Mouse (Mus musculus) ES-Bruce4 (cell line): ENCODE data around the gene Cdcp2.

ENCODE experiments used
- CTCF ChIP-seq: IDR thresholded peaks from one replicate; pipeline ENCODE4 v1.8.1; 2011; ENCODE audit warnings: low read depth, low read length
- EP300 ChIP-seq: IDR thresholded peaks from 2 replicates; pipeline ENCODE4 v1.6.1; 2011; ENCODE audit warnings: low read depth, low read length; ENCODE audit not compliant: insufficient read depth
- POLR2A ChIP-seq: IDR thresholded peaks from one replicate; pipeline ENCODE4 v1.8.1; 2011; ENCODE audit warnings: low read length; ENCODE audit not compliant: insufficient read depth

- TF ChIP-seq EP300 = no peak
- TF ChIP-seq POLR2A = no peak
- no peak for TF ChIP-seq CTCF
Observed at GRCm38 (mm10) chr4:107096841-107097373, at the start of gene Cdcp2.
